Mouse (Mus musculus) left cerebral cortex, postnatal 36 days (tissue): Measurements from ENCODE around the gene Cdkn1a. TPM values are rescaled to one million over a fixed set of nuclear protein-coding genes. Genes with fewer than 3 reads are reported as not detected.

Experiments used
- DNase-seq, 2 experiments: peaks; one replicate each; pipeline ENCODE4 v3.0.0; 2021 to 2022; ENCODE audit warnings: low spot score in 2 of 2, mixed read lengths in 1 of 2
- intact Hi-C: fragments of 180-260 bp; cut with DNase I; formaldehyde crosslinking; loops from one replicate; pipeline ENCODE4 v1.15.1; 2025
- total RNA-seq, 2 experiments: library from RNA; stranded (reverse); gene quantifications; 2 replicates each; pipeline ENCODE4 v1.2.3; 2021

The Cdkn1a gene
- total RNA-seq, 2 experiments from 2014 or later: 27.0 to 40.0 TPM

GRCm38 (mm10) chr17:29077786-29078509 is 12.8 kb upstream of the Cdkn1a start:
- intact Hi-C loops: loop anchor here (2.0 kb wide), 1 partner anchor 17 kb away; no protein-coding TSS in a partner anchor
- DNase-seq: peak in 1 of 2 experiments; percentile 34

GRCm38 (mm10) chr17:29078519-29079383 is 12.0 kb upstream of the Cdkn1a start:
- intact Hi-C loops: loop anchor here (2.0 kb wide), 1 partner anchor 16 kb away; no protein-coding TSS in a partner anchor
- DNase-seq: no peak

- intact Hi-C loops: no loop called here
- no peak for DNase-seq
These were observed 9.8 kb upstream of the Cdkn1a start for GRCm38 (mm10) chr17:29080758-29081617.

GRCm38 (mm10) chr17:29081618-29082381 is 9.0 kb upstream of the Cdkn1a start:
- intact Hi-C loops: no loop called here
- peak; percentile 43 to 61 for DNase-seq

- intact Hi-C loops: no loop called here
- no peak for DNase-seq
These were observed 7.2 kb upstream of the Cdkn1a start for GRCm38 (mm10) chr17:29083586-29083985.

GRCm38 (mm10) chr17:29084656-29085055 is 6.1 kb upstream of the Cdkn1a start:
- intact Hi-C loops: no loop called here
- no peak for DNase-seq

GRCm38 (mm10) chr17:29085266-29085665 is 5.5 kb upstream of the Cdkn1a start:
- intact Hi-C loops: no loop called here
- DNase-seq: no peak

- no peak for DNase-seq
- intact Hi-C loops: no loop called here
These were observed 3.9 kb upstream of the Cdkn1a start for GRCm38 (mm10) chr17:29086916-29087315.

GRCm38 (mm10) chr17:29091348-29091944 is 670 bp downstream of the Cdkn1a start:
- intact Hi-C loops: no loop called here
- no peak for DNase-seq

- intact Hi-C loops: no loop called here
- DNase-seq: no peak
These were observed 1.7 kb downstream of the Cdkn1a start for GRCm38 (mm10) chr17:29092497-29092896.

GRCm38 (mm10) chr17:29093110-29093952 is 2.6 kb downstream of the Cdkn1a start:
- DNase-seq: peak; percentile 80
- intact Hi-C loops: no loop called here

- DNase-seq: peak; percentile 28 to 32
- intact Hi-C loops: loop anchor here (2.0 kb wide), 1 partner anchor 15 kb away; no protein-coding TSS in a partner anchor
These were observed 3.2 kb downstream of the Cdkn1a start for GRCm38 (mm10) chr17:29093961-29094309.

- intact Hi-C loops: loop anchor here (1.0 to 5.0 kb wide), 5 partner anchors 16 to 153 kb away; no protein-coding TSS in a partner anchor
- DNase-seq: peak; percentile 54 to 61
These were observed 3.8 kb downstream of the Cdkn1a start for GRCm38 (mm10) chr17:29094310-29095181.

GRCm38 (mm10) chr17:29095201-29095733 is 4.5 kb downstream of the Cdkn1a start:
- intact Hi-C loops: loop anchor here (1.0 to 5.0 kb wide), 5 partner anchors 16 to 152 kb away; no protein-coding TSS in a partner anchor
- peak; percentile 97 to 98 for DNase-seq

GRCm38 (mm10) chr17:29096245-29096644 is 5.5 kb downstream of the Cdkn1a start:
- intact Hi-C loops: loop anchor here (5.0 kb wide), 3 partner anchors 61 to 151 kb away; no protein-coding TSS in a partner anchor

GRCm38 (mm10) chr17:29096851-29097561 is 6.2 kb downstream of the Cdkn1a start:
- no peak for DNase-seq
- intact Hi-C loops: loop anchor here (5.0 kb wide), 3 partner anchors 60 to 150 kb away; no protein-coding TSS in a partner anchor

More at GRCm38 (mm10) chr17:29096245-29096644, 5.5 kb downstream of the Cdkn1a start:
- DNase-seq: no peak
